Mouse (Mus musculus): ENCODE results near the gene Urod.

GRCm38 (mm10) chr4:117019206-117020134 is 25.3 kb upstream of the Urod start, which contains the start of gene Eif2b3:
- no peak for TF ChIP-seq CTCF (IDR thresholded peaks at IDR 0.05; ENCODE audit: control insufficient read depth, insufficient read depth, insufficient read length)
- TF ChIP-seq MYOD1 (IDR thresholded peaks at IDR 0.05; ENCODE audit: control insufficient read depth, insufficient read length, low read depth) = no peak
- TF ChIP-seq MAX (IDR thresholded peaks at IDR 0.05) = peak; percentile 82
- no peak for TF ChIP-seq USF1 (IDR thresholded peaks at IDR 0.05; ENCODE audit: low read depth)
